Mouse (Mus musculus) G1E (cell line): Measurements from ENCODE around the gene Rac1.

Source experiments
- CTCF ChIP-seq: IDR thresholded peaks from 2 replicates; pipeline ENCODE4 v1.5.1; 2012; ENCODE audit warnings: low read depth, low read length, inconsistent platforms, mixed read lengths
- GATA2 ChIP-seq: IDR thresholded peaks from 2 replicates; pipeline ENCODE4 v1.6.1; 2012; ENCODE audit warnings: low read depth, low read length, inconsistent platforms, borderline replicate concordance

GRCm38 (mm10) chr5:143505545-143505944, 22.3 kb downstream of the Rac1 start:
- TF ChIP-seq CTCF (no peak), GATA2 (no peak)
